Mouse (Mus musculus) kidney, adult 2 months (tissue): ENCODE results near the gene Tgfb1.

Experiments used
- CTCF ChIP-seq: fragments of 200-500 bp; conservative IDR thresholded peaks from 2 replicates; pipeline ENCODE4 v1.5.1; 2011; ENCODE audit warnings: low read depth, mild to moderate bottlenecking, control low read depth, low read length, moderate library complexity, mixed read lengths; ENCODE audit not compliant: insufficient read depth, insufficient read length
- POLR2A ChIP-seq: fragments of 200-500 bp; IDR thresholded peaks from one replicate; pipeline ENCODE4 v1.6.1; 2011; ENCODE audit warnings: low read depth, low read length, control low read depth

GRCm38 (mm10) chr7:25729862-25730261 is 43.1 kb downstream of the Tgfb1 start:
- TF ChIP-seq CTCF (no peak), POLR2A (no peak)
